Mouse (Mus musculus) activated CD4-positive, CD25-positive, alpha-beta regulatory T cell, adult 4 months (primary cell): ENCODE data around the gene Tmem216. TPM values are rescaled to one million over a fixed set of nuclear protein-coding genes. Genes with fewer than 3 reads are reported as not detected.

Source experiments
- ATAC-seq: one replicate; pipeline ENCODE4 v1.8.0; 2017
- polyA plus RNA-seq, 2 experiments: library from polyadenylated mRNA; unstranded; fragments of 100-300 nt; shearing (Covaris generic); gene quantifications; one replicate each; pipeline ENCODE4 v1.2.1; 2017

The Tmem216 gene
- 1 to 10 TPM; 5.9 to 8.4 TPM for polyA plus RNA-seq

- peak; percentile 95 for ATAC-seq
Measured at GRCm38 (mm10) chr19:10555624-10556510, at the start of gene Tmem216. Gene Tmem216, minus strand, starts transcription at chr19:10556238.

- peak; percentile 94 for ATAC-seq
Measured at GRCm38 (mm10) chr19:10605293-10605900, 49.4 kb upstream of the Tmem216 start, which contains the start of the genes Ddb1 and Tkfc. Gene Ddb1, plus strand, starts transcription at chr19:10605327. Gene Tkfc, minus strand, starts transcription at chr19:10605654.

GRCm38 (mm10) chr19:10604534-10604933, 48.5 kb upstream of the Tmem216 start:
- ATAC-seq: no peak

- ATAC-seq: no peak
Measured at GRCm38 (mm10) chr19:10603660-10604523, 47.9 kb upstream of the Tmem216 start.

- peak; percentile 57 for ATAC-seq
Measured at GRCm38 (mm10) chr19:10602787-10603186, 46.7 kb upstream of the Tmem216 start.

GRCm38 (mm10) chr19:10602247-10602769, 46.3 kb upstream of the Tmem216 start:
- ATAC-seq: no peak

GRCm38 (mm10) chr19:10599648-10600047, 43.6 kb upstream of the Tmem216 start:
- no peak for ATAC-seq

GRCm38 (mm10) chr19:10598188-10598587, 42.1 kb upstream of the Tmem216 start:
- no peak for ATAC-seq

- ATAC-seq: no peak
Measured at GRCm38 (mm10) chr19:10591659-10592377, 35.8 kb upstream of the Tmem216 start.

- ATAC-seq: no peak
Measured at GRCm38 (mm10) chr19:10590301-10590700, 34.3 kb upstream of the Tmem216 start.

GRCm38 (mm10) chr19:10589127-10589857, 33.3 kb upstream of the Tmem216 start:
- ATAC-seq: no peak

GRCm38 (mm10) chr19:10587231-10587630, 31.2 kb upstream of the Tmem216 start:
- ATAC-seq: no peak

- no peak for ATAC-seq
Measured at GRCm38 (mm10) chr19:10585112-10585511, 29.1 kb upstream of the Tmem216 start.

GRCm38 (mm10) chr19:10583550-10584146, 27.6 kb upstream of the Tmem216 start:
- no peak for ATAC-seq

- ATAC-seq: no peak
Measured at GRCm38 (mm10) chr19:10581984-10582383, 25.9 kb upstream of the Tmem216 start.

GRCm38 (mm10) chr19:10580761-10581160, 24.7 kb upstream of the Tmem216 start:
- no peak for ATAC-seq

GRCm38 (mm10) chr19:10580102-10580501, 24.1 kb upstream of the Tmem216 start:
- ATAC-seq: no peak

GRCm38 (mm10) chr19:10576690-10577561, 20.9 kb upstream of the Tmem216 start, which contains the start of the genes Cyb561a3 and Tmem138:
Gene Cyb561a3, plus strand, starts transcription at chr19:10577172.
Gene Tmem138, minus strand, starts transcription at chr19:10577362.
- peak; percentile 94 for ATAC-seq

GRCm38 (mm10) chr19:10569627-10570026, 13.6 kb upstream of the Tmem216 start:
- ATAC-seq: no peak
